Mouse (Mus musculus): ENCODE results near the gene Aqp1.

Gene Aqp1

GRCm38 (mm10) chr6:55332100-55332772 lies 4.0 kb upstream of the Aqp1 start:
- no peak for DNase-seq

- no peak for DNase-seq
Observed at GRCm38 (mm10) chr6:55332773-55333109, 3.5 kb upstream of the Aqp1 start.

GRCm38 (mm10) chr6:55337242-55337641 lies 1.0 kb downstream of the Aqp1 start:
- no peak for DNase-seq

- no peak for DNase-seq
Observed at GRCm38 (mm10) chr6:55338077-55338476, 1.8 kb downstream of the Aqp1 start.

- no peak for DNase-seq
Observed at GRCm38 (mm10) chr6:55338934-55339825, 2.9 kb downstream of the Aqp1 start.

GRCm38 (mm10) chr6:55341688-55342087 lies 5.5 kb downstream of the Aqp1 start:
- DNase-seq, result no peak

GRCm38 (mm10) chr6:55342328-55342727 lies 6.1 kb downstream of the Aqp1 start:
- DNase-seq, result no peak

- no peak for DNase-seq
Observed at GRCm38 (mm10) chr6:55343446-55343845, 7.2 kb downstream of the Aqp1 start.

GRCm38 (mm10) chr6:55344291-55345016 lies 8.2 kb downstream of the Aqp1 start:
- no peak for DNase-seq

GRCm38 (mm10) chr6:55345264-55345663 lies 9.0 kb downstream of the Aqp1 start:
- no peak for DNase-seq

GRCm38 (mm10) chr6:55346491-55346890 lies 10.3 kb downstream of the Aqp1 start:
- no peak for DNase-seq

- DNase-seq, result no peak
Observed at GRCm38 (mm10) chr6:55347711-55348571, 11.7 kb downstream of the Aqp1 start.

GRCm38 (mm10) chr6:55349231-55349630 lies 13.0 kb downstream of the Aqp1 start:
- DNase-seq, result no peak

- DNase-seq, result no peak
Observed at GRCm38 (mm10) chr6:55350383-55350952, 14.2 kb downstream of the Aqp1 start.

- DNase-seq, result no peak
Observed at GRCm38 (mm10) chr6:55351712-55352111, 15.5 kb downstream of the Aqp1 start.

GRCm38 (mm10) chr6:55353711-55354445 lies 17.6 kb downstream of the Aqp1 start:
- DNase-seq, result no peak

GRCm38 (mm10) chr6:55354456-55355117 lies 18.4 kb downstream of the Aqp1 start:
- no peak for DNase-seq

GRCm38 (mm10) chr6:55355575-55355974 lies 19.3 kb downstream of the Aqp1 start:
- DNase-seq, result no peak

- no peak for DNase-seq
Observed at GRCm38 (mm10) chr6:55356017-55356703, 19.9 kb downstream of the Aqp1 start.

- DNase-seq, result no peak
Observed at GRCm38 (mm10) chr6:55356976-55357635, 20.9 kb downstream of the Aqp1 start.
